Mouse (Mus musculus): ENCODE data around the gene En2. TPM values are rescaled to one million over a fixed set of nuclear protein-coding genes. Genes with fewer than 3 reads are reported as not detected.

Gene En2
- not detected for total RNA-seq (2023)

DNA sequence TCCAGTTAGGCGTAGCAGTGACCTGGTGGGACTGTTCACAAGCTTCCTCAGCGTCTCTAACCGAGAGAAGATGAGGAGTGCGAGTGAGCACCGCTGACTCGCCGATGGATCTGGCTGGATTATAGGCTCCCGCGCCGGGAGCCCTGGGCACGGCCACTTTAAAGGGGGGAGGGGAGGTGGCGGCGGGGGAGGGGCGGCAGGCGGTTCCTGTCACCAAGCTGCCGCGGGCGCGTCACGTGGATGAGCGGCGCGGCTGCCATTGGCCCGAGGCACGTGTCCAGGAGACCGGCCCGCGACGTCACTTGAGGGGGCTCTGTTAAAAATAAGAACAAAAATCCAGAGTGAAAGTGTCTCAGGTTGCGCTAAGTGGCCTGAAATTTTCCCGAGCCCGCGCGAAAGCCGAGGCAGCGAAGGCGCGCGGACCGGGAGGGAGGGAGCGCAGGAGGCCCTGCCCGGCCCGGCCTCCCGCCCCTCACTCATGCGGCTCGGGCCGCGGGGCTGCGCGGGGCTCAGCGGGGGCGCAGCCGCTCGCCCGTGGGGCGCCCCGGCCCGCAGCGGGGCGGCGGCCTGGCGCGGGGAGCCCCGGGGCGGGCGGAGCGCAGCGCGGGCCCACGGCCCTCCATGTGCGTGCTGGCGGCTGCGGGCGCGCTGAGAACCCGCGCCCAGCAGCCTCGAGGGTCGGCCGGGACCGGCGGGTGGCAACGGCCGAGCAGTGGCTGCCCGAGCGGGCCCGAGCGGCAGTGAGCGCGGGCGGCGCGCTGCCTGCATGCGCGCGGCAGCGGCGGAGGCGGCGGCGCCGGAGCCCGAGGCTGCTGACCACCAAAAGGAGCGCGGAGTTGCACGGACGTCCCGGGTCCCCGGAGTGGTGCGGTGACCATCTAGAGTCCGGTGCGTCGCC lies at the start of gene En2:
TSS of gene En2 (plus strand) at position 337 of the 898 bp plus-strand sequence.

Other genes with a start within 250 kb of the En2 start
- 10 to 100 TPM; 57.2 to 59.1 TPM for gene Insig1, start 94.3 kb upstream of the En2 start, total RNA-seq (2023)
- not detected for gene Cnpy1, start 80.1 kb downstream of the En2 start, total RNA-seq (2023)
- gene Rbm33, start 151.4 kb downstream of the En2 start, total RNA-seq (2023): 10 to 100 TPM; 72.6 to 79.5 TPM